Mouse (Mus musculus) neural tube, embryonic 15.5 days (tissue): ENCODE data around the gene Mpzl3. TPM values are rescaled to one million over a fixed set of nuclear protein-coding genes. Genes with fewer than 3 reads are reported as not detected.

ENCODE experiments used
- ATAC-seq: fragments of 200-750 bp; cut with Nextera tagmentation; 2 replicates; pipeline ENCODE4 v1.8.0; 2017; ENCODE audit warnings: mild to moderate bottlenecking, moderate TSS enrichment, moderate library complexity; ENCODE audit not compliant: low FRiP score
- H3K27ac ChIP-seq: fragments of 300-500 bp; sonication (generic); replicated peaks from 2 replicates; pipeline ENCODE4 v1.5.1; 2015; ENCODE audit warnings: mild to moderate bottlenecking, inconsistent platforms
- H3K27me3 ChIP-seq: fragments of 300-500 bp; sonication (generic); replicated peaks from 2 replicates; pipeline ENCODE4 v1.6.1; 2015; ENCODE audit warnings: inconsistent platforms
- H3K36me3 ChIP-seq: fragments of 300-500 bp; sonication (generic); 2 replicates; pipeline ENCODE4 v1.6.1; 2015; ENCODE audit warnings: inconsistent platforms
- H3K4me1 ChIP-seq: fragments of 300-500 bp; sonication (generic); 2 replicates; pipeline ENCODE4 v1.6.1; 2015; ENCODE audit warnings: inconsistent platforms
- H3K4me2 ChIP-seq: fragments of 300-500 bp; sonication (generic); 2 replicates; pipeline ENCODE4 v1.6.1; 2015; ENCODE audit warnings: inconsistent platforms, mild to moderate bottlenecking, moderate library complexity
- H3K4me3 ChIP-seq: fragments of 300-500 bp; sonication (generic); replicated peaks from 2 replicates; pipeline ENCODE4 v1.5.1; 2015; ENCODE audit warnings: mild to moderate bottlenecking, inconsistent platforms
- H3K9ac ChIP-seq: fragments of 300-500 bp; sonication (generic); replicated peaks from 2 replicates; pipeline ENCODE4 v1.6.1; 2015; ENCODE audit warnings: mild to moderate bottlenecking, inconsistent platforms
- H3K9me3 ChIP-seq: fragments of 300-500 bp; sonication (generic); replicated peaks from 2 replicates; pipeline ENCODE4 v1.6.1; 2016; ENCODE audit warnings: inconsistent platforms
- WGBS: fragments of 180-500 bp; shearing (Covaris S2); methylation state at CpG from one replicate; pipeline ENCODE4 v1.1.7; 2015; ENCODE audit warnings: mixed read lengths; 5-methylcytosine and 5-hydroxymethylcytosine counted together
- polyA plus RNA-seq: library from polyadenylated mRNA; unstranded; fragments of >200 nt; fragmentation: Nextera tagmentation; extraction: Ambion mirVana; gene quantifications from 2 replicates; pipeline ENCODE4 v1.2.1, GENCODE M21; 2015

Mpzl3 gene
- polyA plus RNA-seq, 1 experiment from 2014 or later, result 1.00 TPM

DNA sequence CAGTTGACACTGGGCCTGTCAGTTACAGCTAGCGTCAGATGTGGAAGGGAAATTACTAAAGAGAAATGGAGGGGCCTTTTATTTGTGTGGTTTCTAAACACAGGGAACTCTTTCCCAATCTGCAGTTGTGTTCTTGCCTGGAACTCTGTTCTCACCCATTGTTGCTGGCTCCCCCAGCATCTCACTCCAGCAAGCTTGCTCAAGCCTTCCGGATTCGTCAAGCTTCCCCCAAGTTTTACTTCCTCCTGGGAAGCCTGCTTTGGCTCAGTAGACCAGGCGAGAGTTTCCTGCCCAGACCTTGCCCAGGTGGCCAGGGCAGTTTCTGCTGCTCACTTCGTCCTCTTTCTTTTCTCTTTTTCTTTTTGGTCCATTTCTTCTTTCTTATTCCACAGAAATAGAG, 29.6 kb downstream of the Mpzl3 start:
- Histone ChIP-seq H3K4me3 (no peak overlapping the region), H3K4me2 (no peak overlapping the region), H3K4me1 (no peaks in the 10 kb centered on the region), H3K27me3 (0 out of 2 replicates have a peak, but pooled peaks cover 3% of the 10 kb centered on the region), H3K36me3 (no peaks in the 10 kb centered on the region), H3K9me3 (no peaks in the 10 kb centered on the region), H3K9ac (no peak overlapping the region), H3K27ac (no peak overlapping the region)
- WGBS, result 84% methylated on average over 5 of the region's 5 CpGs
- ATAC-seq, result no peak

DNA sequence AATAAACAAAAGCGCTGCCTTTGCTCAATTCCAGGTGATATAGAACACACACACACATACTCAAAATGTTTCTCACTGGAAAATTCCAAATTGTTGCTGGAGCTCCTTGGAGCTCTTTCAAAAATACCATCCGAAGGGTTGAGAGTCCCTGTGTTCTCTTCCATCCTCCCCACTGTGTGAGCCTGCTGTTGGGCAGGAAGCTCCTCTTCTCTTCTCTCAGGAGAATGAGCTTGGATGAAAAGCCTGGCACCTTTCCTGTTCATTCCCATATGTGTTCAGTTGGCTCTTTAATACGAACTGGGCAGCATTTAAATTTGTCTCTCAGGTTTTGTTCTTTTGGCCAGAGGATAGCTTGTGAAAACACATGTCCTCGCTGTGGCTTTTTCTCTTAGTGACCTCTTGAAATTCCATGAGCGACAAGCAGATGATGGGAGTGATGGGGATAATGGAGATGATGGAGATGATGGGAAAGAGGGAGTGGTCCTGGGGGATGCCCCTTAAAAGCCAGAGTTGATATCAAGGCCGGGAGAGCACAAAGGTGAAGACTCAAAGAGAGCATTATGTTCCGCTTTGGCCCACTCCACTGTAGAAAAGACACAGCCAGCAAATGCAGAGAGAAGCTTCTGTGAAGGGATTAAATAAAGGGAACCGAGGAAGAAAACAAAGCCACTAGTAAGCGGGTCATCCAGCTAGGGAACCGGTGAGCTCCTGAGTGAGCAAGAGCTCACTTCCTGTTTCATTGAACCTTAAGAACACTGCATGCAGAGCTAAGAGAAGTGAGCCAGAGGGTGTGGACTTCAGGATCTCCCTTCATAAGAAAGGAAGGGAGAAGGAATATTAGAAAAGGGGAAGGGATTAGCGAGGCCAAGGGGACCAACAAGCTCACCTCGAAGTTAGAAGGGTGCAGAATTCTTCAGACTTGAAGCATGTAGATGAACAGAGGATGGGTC, 31.0 kb downstream of the Mpzl3 start:
- H3K9ac ChIP-seq, result no peak overlapping the region
- no peak for ATAC-seq
- H3K27ac ChIP-seq, result no peak overlapping the region
- no peaks in the 10 kb centered on the region for H3K36me3 ChIP-seq
- no peak overlapping the region for H3K4me2 ChIP-seq
- WGBS, result 84% methylated on average over 12 of the region's 12 CpGs
- H3K27me3 ChIP-seq, result 0 out of 2 replicates have a peak, but pooled peaks cover 3% of the 10 kb centered on the region
- H3K9me3 ChIP-seq, result no peaks in the 10 kb centered on the region
- H3K4me1 ChIP-seq, result no peaks in the 10 kb centered on the region
- no peak overlapping the region for H3K4me3 ChIP-seq

GRCm38 (mm10) chr9:45088040-45088439, 33.1 kb downstream of the Mpzl3 start:
- Histone ChIP-seq H3K9ac (no peak overlapping the region), H3K4me3 (no peak overlapping the region), H3K36me3 (no peaks in the 10 kb centered on the region), H3K27me3 (no peaks in the 10 kb centered on the region), H3K4me2 (no peak overlapping the region), H3K4me1 (no peaks in the 10 kb centered on the region), H3K27ac (no peak overlapping the region), H3K9me3 (no peaks in the 10 kb centered on the region)
- no peak for ATAC-seq

- ATAC-seq, result no peak
- 79% methylated on average over 3 of the region's 3 CpGs for WGBS
- H3K9ac ChIP-seq, result no peak overlapping the region
- no peaks in the 10 kb centered on the region for H3K9me3 ChIP-seq
- H3K4me3 ChIP-seq, result no peak overlapping the region
- no peaks in the 10 kb centered on the region for H3K27me3 ChIP-seq
- H3K27ac ChIP-seq, result no peak overlapping the region
- H3K4me1 ChIP-seq, result no peaks in the 10 kb centered on the region
- H3K36me3 ChIP-seq, result no peaks in the 10 kb centered on the region
- no peak overlapping the region for H3K4me2 ChIP-seq
These were observed 35.8 kb downstream of the Mpzl3 start for GRCm38 (mm10) chr9:45090811-45091210.

DNA sequence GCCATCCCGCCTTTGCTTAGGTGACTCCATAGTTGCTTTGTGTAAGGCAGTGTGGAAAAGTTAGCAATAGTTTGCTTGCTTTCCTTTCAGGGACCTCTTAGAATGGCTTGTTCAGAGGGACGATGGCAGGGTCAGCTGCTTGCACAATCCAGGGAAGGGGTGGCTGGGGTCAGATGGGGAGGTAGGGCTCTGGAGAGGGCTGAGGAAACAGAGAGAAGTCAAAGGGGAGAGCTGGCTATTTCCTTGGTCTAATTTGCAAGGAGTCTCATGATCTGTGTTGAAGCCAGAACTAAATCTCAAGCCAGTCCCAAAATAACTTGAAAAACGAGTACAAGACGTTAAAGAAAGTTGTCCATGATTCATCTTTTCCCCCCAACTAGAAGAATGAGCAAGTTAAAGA, 37.7 kb downstream of the Mpzl3 start:
- no peak overlapping the region for H3K9ac ChIP-seq
- no peak overlapping the region for H3K27ac ChIP-seq
- no peaks in the 10 kb centered on the region for H3K9me3 ChIP-seq
- no peaks in the 10 kb centered on the region for H3K4me1 ChIP-seq
- H3K4me2 ChIP-seq, result no peak overlapping the region
- no peaks in the 10 kb centered on the region for H3K36me3 ChIP-seq
- H3K4me3 ChIP-seq, result no peak overlapping the region
- 79% methylated on average over 4 of the region's 4 CpGs for WGBS
- no peaks in the 10 kb centered on the region for H3K27me3 ChIP-seq
- no peak for ATAC-seq

DNA sequence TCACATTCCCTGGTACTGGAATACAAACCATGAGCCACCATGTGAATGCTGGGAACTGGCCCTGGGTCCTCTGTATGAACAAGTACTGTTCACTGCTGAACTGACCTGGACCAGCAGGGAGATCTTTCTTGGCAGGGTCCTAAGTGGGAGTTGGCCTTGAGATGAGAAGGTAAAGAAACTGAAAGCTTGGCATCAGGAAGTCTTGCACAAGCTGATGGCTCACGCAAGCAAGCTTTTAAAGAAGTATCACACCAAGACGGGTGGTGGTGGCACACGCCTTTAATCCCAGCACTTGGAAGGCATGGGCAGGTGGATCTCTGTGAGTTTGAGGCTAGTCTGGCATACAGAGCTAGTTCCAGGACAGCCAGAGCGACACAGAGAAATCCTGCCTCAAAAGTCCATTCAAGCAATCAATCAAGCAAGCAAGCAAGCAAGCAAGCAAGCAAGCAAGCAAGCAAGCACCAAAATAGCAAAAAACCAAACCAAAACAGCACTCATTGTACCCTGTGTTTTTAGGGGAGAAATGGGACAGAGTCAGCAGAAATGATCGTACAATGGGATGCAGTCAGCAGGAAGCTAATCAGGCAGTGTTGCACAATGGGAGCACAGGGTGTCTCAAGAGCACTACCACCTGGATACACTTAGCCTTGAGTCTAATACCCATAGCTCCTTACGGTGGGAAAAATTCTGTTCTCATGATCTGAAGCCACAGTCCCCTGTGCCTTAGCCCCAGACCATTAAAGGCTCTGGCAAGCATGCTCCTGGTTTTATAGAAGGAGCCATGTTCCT, 40.4 kb downstream of the Mpzl3 start:
- Histone ChIP-seq H3K4me2 (no peak overlapping the region), H3K9ac (no peak overlapping the region), H3K36me3 (no peaks in the 10 kb centered on the region), H3K9me3 (no peaks in the 10 kb centered on the region), H3K27ac (no peak overlapping the region), H3K27me3 (no peaks in the 10 kb centered on the region), H3K4me3 (no peak overlapping the region), H3K4me1 (no peaks in the 10 kb centered on the region)
- no peak for ATAC-seq
- WGBS, result 83% methylated on average over 6 of the region's 6 CpGs

DNA sequence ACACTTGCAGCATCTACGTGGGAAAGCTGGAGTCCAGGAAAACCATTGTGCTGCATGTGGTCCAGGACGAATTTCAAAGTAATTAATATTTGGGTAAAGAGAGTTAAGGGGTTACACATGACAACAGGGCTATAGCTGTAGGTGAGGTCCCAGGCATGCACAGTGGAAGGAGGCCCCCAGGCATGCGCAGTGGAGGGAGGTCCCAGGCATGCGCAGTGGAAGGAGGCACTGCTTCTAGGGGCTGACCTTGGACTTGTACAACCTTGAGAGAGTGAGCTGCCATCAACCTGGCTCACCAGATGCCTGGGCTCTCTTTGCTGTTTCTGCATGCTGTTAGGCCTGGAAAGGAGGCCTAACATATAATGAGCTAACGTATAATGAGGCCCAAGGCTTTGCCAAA, 42.9 kb downstream of the Mpzl3 start:
- H3K4me1 ChIP-seq, result no peaks in the 10 kb centered on the region
- ATAC-seq, result no peak
- H3K27me3 ChIP-seq, result no peaks in the 10 kb centered on the region
- H3K4me3 ChIP-seq, result no peak overlapping the region
- H3K9ac ChIP-seq, result no peak overlapping the region
- no peak overlapping the region for H3K4me2 ChIP-seq
- no peak overlapping the region for H3K27ac ChIP-seq
- no peaks in the 10 kb centered on the region for H3K9me3 ChIP-seq
- no peaks in the 10 kb centered on the region for H3K36me3 ChIP-seq
- 84% methylated on average over 5 of the region's 5 CpGs for WGBS

- Histone ChIP-seq H3K4me1 (no peaks in the 10 kb centered on the region), H3K4me3 (no peak overlapping the region), H3K36me3 (no peaks in the 10 kb centered on the region), H3K9ac (no peak overlapping the region), H3K27me3 (no peaks in the 10 kb centered on the region), H3K9me3 (no peaks in the 10 kb centered on the region), H3K4me2 (no peak overlapping the region), H3K27ac (no peak overlapping the region)
- WGBS, result 65% methylated on average over 3 of the region's 3 CpGs
- ATAC-seq, result no peak
These were observed 43.4 kb downstream of the Mpzl3 start for GRCm38 (mm10) chr9:45098426-45098825.

- WGBS, result 85% methylated on average over 1 of the region's 1 CpGs
- Histone ChIP-seq H3K27me3 (no peaks in the 10 kb centered on the region), H3K27ac (no peak overlapping the region), H3K4me3 (no peak overlapping the region), H3K9ac (no peak overlapping the region), H3K4me2 (no peak overlapping the region), H3K4me1 (no peaks in the 10 kb centered on the region), H3K9me3 (no peaks in the 10 kb centered on the region), H3K36me3 (no peaks in the 10 kb centered on the region)
- ATAC-seq, result no peak
These were observed 47.5 kb downstream of the Mpzl3 start for GRCm38 (mm10) chr9:45102528-45102927.

- no peaks in the 10 kb centered on the region for H3K27me3 ChIP-seq
- ATAC-seq, result no peak
- no peak overlapping the region for H3K4me3 ChIP-seq
- no peak overlapping the region for H3K27ac ChIP-seq
- no peak overlapping the region for H3K9ac ChIP-seq
- 75% methylated on average over 11 of the region's 11 CpGs for WGBS
- no peaks in the 10 kb centered on the region for H3K36me3 ChIP-seq
- H3K4me1 ChIP-seq, result no peaks in the 10 kb centered on the region
- no peak overlapping the region for H3K4me2 ChIP-seq
- H3K9me3 ChIP-seq, result no peaks in the 10 kb centered on the region
These were observed 48.4 kb downstream of the Mpzl3 start for GRCm38 (mm10) chr9:45103211-45103979.

DNA sequence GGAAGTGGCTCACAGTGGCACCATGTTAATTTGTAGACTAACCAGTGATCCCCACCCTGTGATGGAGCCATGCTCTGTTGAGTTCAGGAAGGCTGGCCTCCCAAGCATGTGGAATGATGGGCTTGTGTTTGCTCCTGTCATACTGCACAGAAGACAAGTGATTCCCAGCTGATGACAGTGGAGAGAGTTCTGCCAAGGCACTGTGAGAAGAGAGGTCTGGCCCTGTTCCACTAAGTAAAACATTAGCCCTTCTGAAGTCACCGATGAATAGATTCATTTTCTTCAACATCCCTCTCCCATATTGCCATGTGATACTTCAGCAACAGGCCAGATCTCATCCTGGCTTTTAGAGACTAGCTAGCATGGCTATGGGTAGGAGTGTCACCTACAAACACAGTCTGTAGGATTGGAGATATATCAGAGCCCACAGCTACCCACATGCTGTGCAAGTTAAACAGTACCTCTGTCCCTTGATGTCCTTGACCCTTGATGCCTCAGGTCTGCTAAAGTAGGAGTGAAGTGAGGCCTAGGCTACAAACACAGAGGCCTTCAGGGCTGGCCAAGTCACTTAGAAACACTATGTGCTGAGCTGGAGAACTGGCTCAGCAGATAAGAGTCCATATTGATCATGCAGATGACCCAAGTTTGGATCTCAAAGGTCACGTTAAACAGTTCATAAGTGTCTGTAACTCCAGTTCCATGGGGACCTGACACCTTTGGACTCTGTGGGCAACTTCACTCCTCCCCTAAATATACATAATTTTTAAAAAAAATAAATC, 50.8 kb downstream of the Mpzl3 start:
- Histone ChIP-seq H3K27ac (no peak overlapping the region), H3K9me3 (no peaks in the 10 kb centered on the region), H3K4me2 (no peak overlapping the region), H3K9ac (no peak overlapping the region), H3K27me3 (no peaks in the 10 kb centered on the region), H3K4me3 (no peak overlapping the region), H3K36me3 (no peaks in the 10 kb centered on the region), H3K4me1 (no peaks in the 10 kb centered on the region)
- 89% methylated on average over 2 of the region's 2 CpGs for WGBS
- no peak for ATAC-seq
